Mouse (Mus musculus) thymus, adult 2 months (tissue): ENCODE data around the gene Gna15.

Experiments used
- CTCF ChIP-seq: fragments of 200-500 bp; IDR thresholded peaks from 2 replicates; pipeline ENCODE4 v1.5.1; 2012; ENCODE audit warnings: mild to moderate bottlenecking, control low read depth, low read length, moderate library complexity, borderline replicate concordance; ENCODE audit not compliant: control insufficient read depth, poor library complexity, insufficient read depth; ENCODE audit errors: extremely low read depth
- POLR2A ChIP-seq: fragments of 200-500 bp; IDR thresholded peaks from 2 replicates; pipeline ENCODE4 v1.6.1; 2012; ENCODE audit warnings: mild to moderate bottlenecking, low read length, control low read depth, moderate library complexity; ENCODE audit not compliant: control insufficient read depth, poor library complexity, insufficient read depth; ENCODE audit errors: extremely low read depth

DNA sequence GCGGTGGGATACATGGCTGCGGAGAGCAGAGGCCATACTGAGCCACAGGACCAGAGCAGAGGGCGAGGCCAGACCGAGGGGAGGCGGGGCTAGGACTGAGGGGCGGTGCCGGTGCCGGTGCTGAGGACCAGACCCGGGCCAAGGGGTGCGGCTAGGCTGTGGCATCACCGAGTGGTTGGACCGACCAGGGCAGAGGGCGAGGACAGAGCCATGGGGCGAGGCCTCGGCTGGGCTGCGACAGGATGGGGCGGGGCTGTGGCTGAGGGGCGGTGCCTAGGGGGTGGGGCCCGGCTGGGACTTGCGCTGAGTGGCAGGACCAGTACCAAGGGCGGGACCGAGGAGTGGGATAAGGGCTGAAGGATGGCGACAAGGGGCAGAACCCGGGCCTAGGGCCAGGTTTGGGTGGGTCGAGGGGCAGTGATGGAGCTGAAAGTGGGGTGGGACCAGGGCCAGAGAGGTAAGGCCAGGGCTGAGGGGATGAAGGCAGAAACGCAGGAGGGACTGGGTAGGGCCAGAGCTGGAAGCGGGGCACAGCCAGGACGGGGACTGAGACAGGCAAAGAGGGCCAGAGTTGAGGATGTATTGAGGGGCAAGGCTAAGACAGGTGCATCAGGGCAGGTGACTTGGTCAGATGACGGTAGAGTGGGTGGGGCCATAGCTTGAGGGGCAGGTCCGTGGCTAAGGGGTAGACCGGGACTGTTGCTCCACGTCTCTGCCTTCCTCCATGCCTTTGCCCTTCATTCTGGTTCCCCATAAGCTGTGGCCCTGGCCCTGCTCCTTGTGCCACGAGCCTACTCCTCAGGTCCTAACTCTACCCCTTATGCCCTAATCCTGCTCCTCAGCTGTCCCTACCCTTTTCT lies 59.4 kb downstream of the Gna15 start:
- TF ChIP-seq CTCF (no peak), POLR2A (no peak)
